Mouse (Mus musculus) left cerebral cortex, adult 2 months (tissue): ENCODE measurements around the gene Lamb3. TPM values are rescaled to one million over a fixed set of nuclear protein-coding genes. Genes with fewer than 3 reads are reported as not detected.

Source experiments
- DNase-seq, 2 experiments: peaks; one replicate each; pipeline ENCODE4 v3.0.0; 2021 to 2022; ENCODE audit warnings: low spot score in 2 of 2, mixed read lengths in 1 of 2; ENCODE audit errors: extremely low spot score in 1 of 2
- H3K27ac ChIP-seq: fragments of 200-600 bp; 2 replicates; pipeline ENCODE4 v1.8.1; 2022
- H3K4me3 ChIP-seq: fragments of 200-600 bp; 2 replicates; pipeline ENCODE4 v1.8.1; 2022
- CTCF ChIP-seq: fragments of 200-600 bp; IDR thresholded peaks from 2 replicates; pipeline ENCODE4 v1.8.1; 2022; ENCODE audit warnings: antibody characterized with exemption, mild to moderate bottlenecking, moderate library complexity
- intact Hi-C: fragments of 180-260 bp; cut with DNase I; formaldehyde crosslinking; loops from one replicate; pipeline ENCODE4 v1.15.1; 2025
- total RNA-seq, 2 experiments: library from RNA; stranded (reverse); gene quantifications; 2 replicates each; pipeline ENCODE4 v1.2.3; 2021

The Lamb3 gene
- total RNA-seq, 2 experiments from 2014 or later, result 0.97 to 1.1 TPM

DNA sequence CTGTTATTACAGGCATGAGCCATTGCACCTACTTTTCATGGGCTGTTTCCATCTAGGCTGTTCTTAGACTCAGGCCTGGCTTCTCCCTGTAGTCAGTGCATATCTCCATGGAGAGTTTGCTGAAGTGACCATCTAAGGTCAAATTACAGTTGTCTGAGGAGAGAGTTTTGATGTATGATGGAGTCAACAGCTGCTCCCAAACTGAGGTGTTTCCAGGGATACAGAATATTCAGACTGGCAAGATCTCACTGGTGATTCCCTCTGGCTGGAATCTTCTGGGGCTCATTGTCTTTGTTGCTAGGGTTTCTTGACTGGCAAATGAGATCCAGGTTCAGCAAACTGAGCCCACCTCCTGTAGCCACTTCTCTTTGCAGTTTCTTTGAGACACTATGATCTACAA lies 83.2 kb downstream of the Lamb3 start:
- Histone ChIP-seq H3K4me3 (no peak overlapping the region), H3K27ac (no peak overlapping the region)
- no peak for DNase-seq
- intact Hi-C loops, result no loop called here
- no peak for TF ChIP-seq CTCF

DNA sequence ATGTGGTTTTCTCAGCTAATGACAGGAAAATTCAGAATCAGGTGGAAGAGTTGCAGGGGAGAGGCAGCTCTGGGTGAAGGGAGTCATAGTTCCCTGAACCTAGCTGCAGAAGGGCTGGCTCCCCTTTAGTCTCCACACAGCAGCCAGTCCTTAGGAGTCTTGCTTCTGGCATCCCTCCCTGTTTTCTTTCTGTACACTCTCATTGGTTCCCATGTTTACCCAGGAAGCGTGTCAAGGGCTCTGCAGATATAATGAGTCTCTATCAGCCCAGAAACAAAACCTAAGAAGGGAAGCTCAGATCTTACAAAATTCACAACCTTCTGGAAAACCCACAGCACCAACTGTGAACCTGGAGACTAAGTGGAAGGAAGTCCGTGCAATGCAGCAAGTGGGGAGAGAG lies 85.5 kb downstream of the Lamb3 start:
- no peak for DNase-seq
- H3K27ac ChIP-seq, result no peak overlapping the region
- TF ChIP-seq CTCF, result no peak
- H3K4me3 ChIP-seq, result no peak overlapping the region
- intact Hi-C loops, result no loop called here

DNA sequence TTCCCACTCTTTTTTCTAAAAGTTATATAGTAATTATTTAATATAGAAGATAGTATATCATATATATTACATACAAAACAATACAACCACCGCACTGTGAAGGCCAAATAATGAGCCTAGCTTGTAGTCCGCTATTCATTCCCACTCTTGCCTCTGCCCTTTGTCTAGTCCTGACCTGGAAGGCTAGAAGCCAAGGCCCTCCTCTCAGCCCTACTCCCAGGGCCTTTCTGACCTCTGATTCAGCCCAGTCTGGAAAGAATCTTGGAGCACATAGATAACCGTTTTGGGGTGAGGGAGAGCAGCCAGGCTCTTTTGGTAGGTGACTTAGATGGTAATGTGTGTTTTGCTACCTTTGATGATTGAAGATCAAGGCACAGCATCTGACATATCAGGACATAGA lies 86.4 kb downstream of the Lamb3 start:
- intact Hi-C loops, result no loop called here
- DNase-seq, result no peak
- Histone ChIP-seq H3K4me3 (no peak overlapping the region), H3K27ac (no peak overlapping the region)
- TF ChIP-seq CTCF, result no peak

DNA sequence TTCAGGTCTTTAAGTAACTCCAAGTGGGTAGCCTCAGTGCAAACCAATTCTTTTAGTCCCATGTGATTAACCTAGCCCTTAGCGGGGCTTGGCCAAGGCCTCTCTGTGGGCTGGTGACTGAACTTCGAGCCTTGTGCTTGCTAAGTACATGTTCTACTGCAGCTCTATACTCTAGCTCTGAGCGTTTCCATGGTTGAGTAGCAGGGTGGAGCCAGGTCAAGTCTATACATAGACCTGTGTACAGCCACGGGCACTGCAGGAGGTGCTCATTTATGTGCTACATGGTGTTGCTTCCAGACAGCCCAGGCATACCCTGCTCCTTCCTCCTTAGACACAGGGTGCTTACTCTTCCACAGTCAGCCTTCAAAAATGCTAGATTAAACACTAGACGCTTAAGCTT lies 88.4 kb downstream of the Lamb3 start:
- intact Hi-C loops, result no loop called here
- H3K4me3 ChIP-seq, result no peak overlapping the region
- TF ChIP-seq CTCF, result no peak

DNA sequence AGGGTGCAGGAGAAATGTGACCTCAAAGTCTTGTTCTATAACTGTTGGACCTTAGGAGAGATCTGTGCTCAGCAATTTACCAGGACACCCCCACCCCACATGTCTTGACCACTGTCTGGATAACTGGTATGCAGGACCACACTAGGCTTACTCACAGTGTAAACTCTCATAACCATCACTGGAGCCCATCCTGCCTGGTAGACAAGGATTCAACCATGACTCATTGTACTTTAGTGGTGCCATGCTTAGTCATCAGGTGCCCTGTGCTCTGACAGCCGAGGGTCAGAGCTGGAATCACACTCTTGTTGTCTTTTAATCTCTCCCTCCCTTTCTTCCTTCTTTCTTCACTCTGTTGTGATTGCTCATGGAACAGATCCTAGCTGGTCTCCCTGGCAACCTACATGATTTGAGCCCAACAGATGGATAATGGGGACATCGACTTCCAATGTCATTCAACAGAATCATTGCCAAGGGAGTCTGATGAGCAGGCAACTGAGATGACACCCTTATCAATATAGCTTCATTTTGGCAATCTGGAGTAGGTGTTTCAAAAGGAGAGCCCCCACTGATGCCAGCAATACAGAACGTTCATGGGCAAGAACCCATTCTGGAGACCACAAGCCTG lies 90.8 kb downstream of the Lamb3 start:
- Histone ChIP-seq H3K27ac (no peak overlapping the region), H3K4me3 (no peak overlapping the region)
- intact Hi-C loops, result no loop called here
- TF ChIP-seq CTCF, result no peak
- DNase-seq, result no peak

More for the DNA sequence above, 88.4 kb downstream of the Lamb3 start:
- no peak overlapping the region for H3K27ac ChIP-seq
- DNase-seq, result no peak

DNA sequence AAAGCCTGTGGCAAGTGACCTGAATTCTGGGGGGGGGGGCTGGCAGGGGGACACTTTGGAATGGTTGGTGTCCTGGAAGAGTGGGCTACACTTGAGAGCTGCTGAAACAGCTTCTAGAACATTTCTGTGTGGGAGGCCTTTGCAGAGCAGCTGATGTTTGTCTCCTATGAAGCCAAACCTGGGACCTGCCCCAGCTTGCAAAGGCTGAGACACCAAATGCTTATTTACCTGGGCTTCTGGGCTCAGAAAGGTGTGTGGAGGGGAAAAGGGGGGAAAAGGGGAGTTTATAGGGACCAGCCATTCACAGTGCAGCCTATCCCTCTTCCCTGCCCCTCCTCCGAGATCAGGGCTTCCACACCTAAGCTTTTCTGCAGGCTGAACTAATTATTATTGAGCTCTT lies 92.5 kb downstream of the Lamb3 start:
- DNase-seq, result no peak
- Histone ChIP-seq H3K27ac (no peak overlapping the region), H3K4me3 (no peak overlapping the region)
- TF ChIP-seq CTCF, result no peak
- intact Hi-C loops, result no loop called here

DNA sequence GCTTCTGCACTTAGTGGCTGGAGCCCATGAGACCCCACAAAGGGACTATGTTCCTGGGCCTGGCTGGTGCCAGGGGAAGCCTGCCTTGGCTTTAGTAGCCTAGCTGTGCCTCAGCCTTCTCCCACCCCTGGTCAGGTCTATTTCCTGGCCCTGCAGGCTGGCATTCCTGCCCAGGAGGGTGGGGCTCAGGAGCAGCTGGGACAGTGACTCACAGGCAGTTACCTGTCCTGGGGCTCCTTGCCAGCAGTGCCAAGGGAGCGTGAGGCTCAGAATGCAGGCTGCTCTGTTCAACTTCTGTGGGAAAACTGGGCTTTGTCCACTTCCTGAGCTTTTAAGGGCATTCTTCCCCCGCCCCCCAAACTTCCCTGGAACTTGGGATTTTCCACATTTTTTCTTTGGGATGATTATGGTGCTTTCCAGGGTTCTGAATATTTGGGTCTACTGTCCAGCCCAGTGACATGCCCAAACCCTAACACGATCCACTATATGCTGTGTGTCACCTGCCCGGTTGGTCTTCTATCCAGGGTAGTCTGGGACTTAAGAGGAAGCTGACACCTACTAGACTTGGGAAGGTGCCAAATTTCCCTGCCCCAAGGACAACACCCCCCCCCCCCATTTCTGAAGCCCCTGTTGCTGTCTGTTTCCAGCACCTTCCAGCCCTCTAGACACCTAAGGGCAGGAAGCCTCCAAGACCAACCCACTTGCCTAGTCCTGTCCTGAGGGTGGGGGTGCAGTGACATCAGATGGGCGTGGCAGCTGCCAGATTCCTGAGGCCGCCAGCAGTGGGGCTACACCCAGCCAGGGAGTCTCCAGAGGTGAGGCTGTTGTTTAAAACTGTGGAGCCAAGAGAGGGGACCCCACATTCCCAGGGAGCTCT lies 94.0 kb downstream of the Lamb3 start:
- Histone ChIP-seq H3K4me3 (no peak overlapping the region), H3K27ac (no peak overlapping the region)
- DNase-seq, result no peak
- intact Hi-C loops, result no loop called here
- no peak for TF ChIP-seq CTCF

DNA sequence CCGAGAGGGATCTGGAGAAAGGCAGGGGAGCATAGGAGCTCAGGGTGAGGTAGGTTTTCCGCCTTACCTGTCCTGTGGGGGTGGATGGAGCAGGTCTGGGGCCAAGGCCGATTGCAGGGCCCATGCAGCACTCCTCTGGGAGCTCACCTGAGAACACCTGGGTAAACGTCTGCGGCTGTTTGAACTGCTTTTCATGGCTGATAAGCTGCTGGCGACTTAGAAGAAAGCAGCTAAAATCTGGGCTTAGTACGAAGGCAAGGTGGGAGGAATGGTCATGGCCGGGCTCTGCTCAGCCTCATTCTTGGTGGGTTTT lies 94.5 kb downstream of the Lamb3 start:
- TF ChIP-seq CTCF, result no peak
- DNase-seq, result no peak
- no peak overlapping the region for H3K27ac ChIP-seq
- intact Hi-C loops, result no loop called here
- H3K4me3 ChIP-seq, result no peak overlapping the region

DNA sequence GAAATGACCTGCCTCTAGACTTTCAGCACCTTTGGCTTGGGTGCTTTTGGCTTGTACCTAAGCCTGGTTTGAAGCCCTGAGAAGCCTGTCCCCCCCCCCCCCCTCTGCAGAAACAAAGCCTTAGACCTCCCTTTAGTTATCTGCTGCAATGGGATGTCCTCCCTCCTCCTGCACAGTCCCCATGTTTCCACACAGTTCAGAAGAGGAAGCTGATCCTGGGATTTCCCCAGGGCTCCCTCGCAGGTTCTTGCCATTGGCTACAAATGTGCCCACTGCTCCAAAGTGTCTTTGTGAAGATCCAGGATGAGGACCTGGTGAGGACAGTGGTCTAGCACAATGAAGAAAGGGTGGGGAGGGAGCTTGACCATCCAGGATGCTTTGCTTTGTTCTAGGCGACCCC lies 95.6 kb downstream of the Lamb3 start:
- TF ChIP-seq CTCF, result no peak
- no peak for DNase-seq
- no peak overlapping the region for H3K27ac ChIP-seq
- no peak overlapping the region for H3K4me3 ChIP-seq
- intact Hi-C loops, result no loop called here

DNA sequence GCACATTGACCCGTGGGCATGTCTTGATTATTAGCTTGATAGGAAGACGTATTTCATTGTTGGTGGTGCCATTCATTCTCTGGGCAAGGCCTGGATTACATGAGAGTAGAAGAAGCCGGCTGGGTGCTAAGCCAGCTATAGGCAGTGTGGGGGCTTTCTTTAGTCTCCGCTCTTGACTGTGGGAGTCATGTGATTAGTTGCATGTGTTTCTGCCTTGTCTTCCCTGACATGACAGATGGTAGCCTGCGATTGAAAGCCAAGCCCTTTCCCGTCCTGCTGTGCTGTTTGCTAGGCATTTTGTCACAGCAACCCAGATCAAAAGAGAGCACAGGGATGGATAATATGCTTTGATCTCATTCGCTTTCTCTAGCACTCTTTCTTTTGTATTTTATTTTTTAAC lies 97.9 kb downstream of the Lamb3 start:
- DNase-seq, result no peak
- intact Hi-C loops, result no loop called here
- TF ChIP-seq CTCF, result no peak
- Histone ChIP-seq H3K27ac (no peak overlapping the region), H3K4me3 (no peak overlapping the region)

DNA sequence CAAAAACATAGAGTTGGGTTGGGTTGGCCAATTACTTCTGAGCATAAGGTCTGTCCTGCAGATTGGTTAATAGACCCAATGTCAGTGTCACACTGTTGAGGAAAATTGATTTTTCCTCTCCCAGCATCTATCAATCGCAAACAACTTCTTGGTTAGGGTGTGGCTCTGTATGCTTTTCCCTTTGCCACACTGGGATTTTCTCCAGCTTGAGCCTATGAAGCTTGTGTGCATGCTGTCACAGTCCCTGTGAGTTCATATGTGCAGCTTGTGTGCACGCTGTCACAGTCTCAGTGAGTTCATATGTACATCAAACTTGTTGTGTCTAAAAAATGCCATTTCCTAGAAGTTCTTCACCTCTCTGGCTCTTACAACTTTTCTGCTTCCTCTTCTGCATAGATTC lies 99.3 kb downstream of the Lamb3 start:
- H3K4me3 ChIP-seq, result no peak overlapping the region
- DNase-seq, result no peak
- TF ChIP-seq CTCF, result no peak
- H3K27ac ChIP-seq, result no peak overlapping the region
- intact Hi-C loops, result no loop called here

DNA sequence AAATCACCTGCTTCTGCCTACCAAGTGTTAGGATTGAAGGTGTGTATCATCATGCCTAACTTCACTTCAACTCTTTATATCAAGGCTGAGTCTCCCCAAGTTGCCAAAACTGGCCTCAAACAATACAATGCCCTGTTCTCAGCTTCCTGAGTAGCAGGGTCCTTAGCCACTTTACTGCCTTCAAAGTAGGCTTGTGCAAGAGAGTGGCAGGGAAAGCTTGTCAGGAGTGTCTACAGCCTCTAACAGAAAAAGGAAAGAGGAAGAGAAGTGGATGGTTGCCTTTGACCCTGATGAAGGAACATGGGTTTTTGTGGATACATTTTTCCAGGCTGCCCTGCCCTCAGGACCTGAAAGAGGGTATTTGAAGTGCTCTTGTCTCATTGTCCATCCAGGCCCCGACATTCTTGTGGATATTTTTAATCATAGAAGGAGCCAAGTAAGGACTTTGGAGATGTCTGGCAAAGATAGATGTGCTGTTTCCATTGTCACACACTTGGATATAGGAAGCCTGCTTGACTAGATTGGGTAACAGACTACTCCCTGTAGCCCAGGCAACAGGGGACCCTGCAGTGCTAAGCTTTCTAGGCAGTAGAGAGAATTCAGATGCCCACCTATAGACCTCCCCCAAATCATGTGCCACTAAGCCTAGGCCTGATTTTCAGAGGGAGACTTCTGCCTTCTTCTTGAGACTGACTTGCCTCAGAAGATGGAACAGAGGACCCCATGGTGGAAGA lies 102.5 kb downstream of the Lamb3 start:
- Histone ChIP-seq H3K4me3 (no peak overlapping the region), H3K27ac (no peak overlapping the region)
- intact Hi-C loops, result no loop called here
- TF ChIP-seq CTCF, result no peak
- DNase-seq, result no peak
